Mouse (Mus musculus) MEL-GATA-1-ER (cell line): ENCODE measurements at regions not wholly inside any gene's neighbourhood (a gene's known extent, or its start where the extent isn't known, plus 50 kb on each side); places are given as distances from the start of the nearest gene placed in this dataset.
"Not testable (repeated sequence)": the region's sequence is repeated elsewhere in the genome, so short reads cannot be mapped to it uniquely, and the experiment has no call there.

Experiments used
- DNase-seq: peaks from one replicate; pipeline ENCODE4 v3.0.0-alpha.2; 2012; ENCODE audit warnings: low read depth; ENCODE audit errors: extremely low read depth

GRCm38 (mm10) chr1:154016516-154016915 is 116.5 kb upstream of the Teddm2 start:
- no peak for DNase-seq

- DNase-seq: no peak
Measured at GRCm38 (mm10) chr1:154018241-154018640, 118.2 kb upstream of the Teddm2 start.

GRCm38 (mm10) chr1:154024301-154024700 is 124.3 kb upstream of the Teddm2 start:
- DNase-seq: no peak

- DNase-seq: no peak
Measured at GRCm38 (mm10) chr1:154027303-154027702, 127.3 kb upstream of the Teddm2 start.

GRCm38 (mm10) chr1:154029826-154030225 is 129.8 kb upstream of the Teddm2 start:
- peak; percentile 31 for DNase-seq

GRCm38 (mm10) chr1:154032669-154033099 is 132.7 kb upstream of the Teddm2 start:
- peak; percentile 52 for DNase-seq

GRCm38 (mm10) chr1:154033958-154034606 is 134.1 kb upstream of the Teddm2 start:
- peak; percentile 91 for DNase-seq

- peak; percentile 86 for DNase-seq
Measured at GRCm38 (mm10) chr1:154036729-154037270, 136.8 kb upstream of the Teddm2 start.

GRCm38 (mm10) chr1:154038241-154038640 is 138.2 kb upstream of the Teddm2 start:
- no peak for DNase-seq

- no peak for DNase-seq
Measured at GRCm38 (mm10) chr1:154040907-154041306, 140.9 kb upstream of the Teddm2 start.

GRCm38 (mm10) chr1:154042956-154043355 is 142.9 kb upstream of the Teddm2 start:
- no peak for DNase-seq

GRCm38 (mm10) chr1:154044712-154045111 is 144.7 kb upstream of the Teddm2 start:
- no peak for DNase-seq

- DNase-seq: no peak
Measured at GRCm38 (mm10) chr1:154045951-154046350, 145.9 kb upstream of the Teddm2 start.

GRCm38 (mm10) chr1:154053641-154054040 is 147.3 kb upstream of the Zfp648 start:
- DNase-seq: no peak

GRCm38 (mm10) chr1:154054874-154055273 is 146.1 kb upstream of the Zfp648 start:
- no peak for DNase-seq

GRCm38 (mm10) chr1:154061397-154061796 is 139.6 kb upstream of the Zfp648 start:
- not testable (repeated sequence) for DNase-seq

GRCm38 (mm10) chr1:154061851-154062250 is 139.1 kb upstream of the Zfp648 start:
- no peak for DNase-seq

- no peak for DNase-seq
Measured at GRCm38 (mm10) chr1:154062666-154063065, 138.3 kb upstream of the Zfp648 start.

- no peak for DNase-seq
Measured at GRCm38 (mm10) chr1:154064633-154065032, 136.4 kb upstream of the Zfp648 start.

- DNase-seq: no peak
Measured at GRCm38 (mm10) chr1:154065336-154066329, 135.4 kb upstream of the Zfp648 start.

GRCm38 (mm10) chr1:154067856-154068255 is 133.1 kb upstream of the Zfp648 start:
- DNase-seq: no peak

GRCm38 (mm10) chr1:154074270-154074669 is 126.7 kb upstream of the Zfp648 start:
- no peak for DNase-seq
